Mouse (Mus musculus): Measurements from ENCODE around the gene Plcb4.

- TF ChIP-seq CTCF (IDR thresholded peaks at IDR 0.05) (no peak), EP300 (IDR thresholded peaks at IDR 0.05) (no peak)
Observed at GRCm38 (mm10) chr2:135939933-135940332, 281.1 kb downstream of the Plcb4 start.

Measured in lung, postnatal 0 days (tissue).